Mouse (Mus musculus) megakaryocyte, adult 5-6 weeks (primary cell): ENCODE data around the gene Elane. TPM values are rescaled to one million over a fixed set of nuclear protein-coding genes. Genes with fewer than 3 reads are reported as not detected.
"Not testable (repeated sequence)": the region's sequence is repeated elsewhere in the genome, so short reads cannot be mapped to it uniquely, and the experiment has no call there.

ENCODE experiments used
- ATAC-seq: 2 replicates; pipeline ENCODE4 v1.8.0; 2016; ENCODE audit warnings: mild to moderate bottlenecking, inconsistent platforms; ENCODE audit not compliant: poor library complexity, severe bottlenecking
- total RNA-seq, 2 experiments: library from RNA; stranded (forward) in 1 of 2; stranded (reverse) in 1 of 2; fragments of 153-499, 151-499 nt in 1 of 2; fragments of 221-1000, 200-1000 nt in 1 of 2; gene quantifications; 2 replicates each; pipeline versions ENCODE4 v1.2.3 to v1.2.4; 2015 to 2017

The Elane gene
- total RNA-seq, 2 experiments from 2014 or later = 164 to 366 TPM

DNA sequence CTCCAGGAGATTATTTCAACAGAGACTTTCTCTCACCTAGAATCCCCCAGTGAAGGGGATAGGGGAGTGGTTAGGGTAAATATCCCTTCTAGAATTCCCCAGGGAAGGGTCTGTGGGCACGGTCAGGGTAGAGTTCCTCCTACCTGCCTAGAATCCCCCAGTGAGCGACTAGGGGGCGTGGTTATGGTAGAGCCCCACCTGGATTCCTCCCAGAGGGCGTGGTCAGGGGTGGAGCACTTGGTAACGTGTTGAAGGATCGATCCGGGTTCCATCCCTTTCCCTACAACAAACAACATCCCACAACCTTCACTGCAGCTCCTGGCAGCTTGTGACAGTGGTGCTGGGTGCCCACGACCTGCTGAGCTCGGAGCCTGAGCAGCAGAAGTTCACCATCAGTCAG is 5.3 kb upstream of the Elane start:
- ATAC-seq = no peak

DNA sequence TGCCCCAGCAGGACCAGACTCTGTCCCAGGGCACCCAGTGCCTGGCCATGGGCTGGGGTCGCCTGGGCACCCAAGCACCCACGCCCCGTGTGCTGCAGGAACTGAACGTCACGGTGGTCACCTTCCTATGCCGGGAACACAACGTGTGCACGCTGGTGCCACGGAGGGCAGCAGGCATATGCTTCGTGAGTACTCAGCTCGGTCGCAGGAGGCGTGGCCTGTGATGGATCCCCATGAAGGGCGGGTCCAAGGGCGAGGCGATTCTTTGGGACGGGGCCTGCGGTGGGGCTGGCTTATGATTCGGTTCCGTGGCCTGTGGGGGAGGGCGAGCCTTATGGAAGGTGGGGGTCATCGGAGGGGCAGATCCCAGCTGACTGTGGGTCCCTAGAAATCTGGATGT is 4.1 kb upstream of the Elane start:
- ATAC-seq = peak; percentile 45

DNA sequence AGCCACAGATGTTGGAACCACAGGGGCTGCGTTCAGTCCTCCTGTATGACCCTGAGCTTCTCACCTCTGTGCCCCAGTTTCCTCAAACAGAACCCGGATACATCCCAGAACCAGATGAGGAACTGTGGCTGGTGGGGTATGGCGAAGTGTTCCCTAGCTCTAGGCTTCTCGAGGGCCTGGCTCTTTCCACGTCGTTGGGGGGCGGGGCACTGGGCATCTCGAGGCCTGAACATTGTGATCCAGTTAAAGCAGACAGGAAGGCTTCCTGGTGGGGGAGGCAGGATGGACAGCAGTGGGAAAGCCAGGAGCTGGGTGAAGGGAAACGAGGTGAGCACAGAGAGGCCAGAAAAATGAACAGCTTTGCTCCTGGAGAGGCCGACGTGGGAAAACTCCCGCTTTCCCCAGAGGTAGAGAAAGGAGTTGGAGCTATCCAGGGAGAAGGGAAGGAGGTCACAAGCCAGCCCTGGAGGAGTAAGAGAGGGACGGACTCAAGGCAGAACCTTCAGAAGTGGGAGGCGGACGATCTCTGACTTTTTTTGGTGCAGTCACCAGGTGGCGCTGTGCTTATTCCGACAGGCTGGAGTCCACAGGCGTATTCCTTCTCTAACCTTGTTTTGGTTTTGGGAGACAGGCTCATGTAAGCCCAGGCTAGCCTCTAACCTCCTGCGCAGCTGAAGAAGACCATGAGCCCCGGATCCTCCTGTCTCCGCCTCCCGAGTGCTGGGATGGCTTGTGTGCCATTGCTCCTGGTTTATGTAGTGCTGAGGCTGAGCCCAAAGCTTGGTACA is 2.6 kb upstream of the Elane start:
- ATAC-seq = peak; percentile 64

DNA sequence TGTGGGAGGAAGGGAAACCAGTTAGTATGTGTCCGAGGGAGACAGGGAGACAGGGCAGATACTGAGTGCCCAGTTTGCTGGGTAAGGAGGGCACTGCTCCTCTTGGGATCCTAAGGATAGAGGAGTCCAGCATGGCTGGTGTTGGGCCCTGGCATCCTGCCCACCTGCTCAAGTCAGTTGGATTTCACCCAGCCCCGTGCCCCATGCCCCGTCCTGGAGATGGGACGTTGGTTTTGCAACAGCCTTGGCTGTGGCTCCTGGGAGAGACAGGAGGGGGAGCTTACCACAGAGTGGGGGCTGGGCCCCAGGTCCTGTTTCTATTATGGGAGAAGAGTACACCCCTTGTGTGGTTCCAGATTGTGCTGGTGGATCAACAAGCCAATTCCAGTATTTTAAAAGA is 1.6 kb upstream of the Elane start:
- ATAC-seq = no peak

DNA sequence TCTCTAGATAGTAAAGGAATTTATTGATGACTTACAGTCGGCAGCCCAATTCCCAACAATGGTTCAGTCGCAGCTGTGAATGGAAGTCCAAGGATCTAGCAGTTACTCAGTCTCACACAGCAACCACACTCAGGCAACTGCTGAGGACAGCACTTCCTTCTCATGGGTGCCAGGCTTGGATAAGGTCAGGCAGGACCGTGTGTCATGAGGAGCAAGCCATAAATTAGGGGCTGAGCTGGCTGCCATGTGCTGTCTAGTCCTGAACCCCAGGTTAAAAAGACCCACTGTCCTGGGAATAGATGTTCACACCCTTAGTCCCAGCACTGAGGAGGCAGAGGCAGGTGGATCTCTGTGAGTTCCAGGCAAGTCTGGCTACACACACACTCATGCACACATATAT is 1.1 kb upstream of the Elane start:
- not testable (repeated sequence) for ATAC-seq

DNA sequence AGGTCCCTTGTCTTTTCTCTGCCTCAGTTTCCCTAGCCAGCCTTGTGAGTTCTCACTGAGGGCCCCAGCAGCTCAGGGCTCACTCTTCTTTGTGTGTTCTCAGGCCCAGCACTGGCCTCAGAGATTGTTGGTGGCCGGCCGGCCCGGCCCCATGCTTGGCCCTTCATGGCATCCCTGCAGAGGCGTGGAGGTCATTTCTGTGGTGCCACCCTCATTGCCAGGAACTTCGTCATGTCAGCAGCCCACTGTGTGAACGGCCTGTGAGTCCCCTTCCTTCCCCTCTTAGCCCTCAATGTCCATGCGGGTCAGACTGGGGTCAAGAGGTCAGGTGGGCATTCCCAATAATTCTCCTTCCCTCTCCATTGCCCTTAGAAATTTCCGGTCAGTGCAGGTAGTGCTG is 564 bp downstream of the Elane start:
- no peak for ATAC-seq

DNA sequence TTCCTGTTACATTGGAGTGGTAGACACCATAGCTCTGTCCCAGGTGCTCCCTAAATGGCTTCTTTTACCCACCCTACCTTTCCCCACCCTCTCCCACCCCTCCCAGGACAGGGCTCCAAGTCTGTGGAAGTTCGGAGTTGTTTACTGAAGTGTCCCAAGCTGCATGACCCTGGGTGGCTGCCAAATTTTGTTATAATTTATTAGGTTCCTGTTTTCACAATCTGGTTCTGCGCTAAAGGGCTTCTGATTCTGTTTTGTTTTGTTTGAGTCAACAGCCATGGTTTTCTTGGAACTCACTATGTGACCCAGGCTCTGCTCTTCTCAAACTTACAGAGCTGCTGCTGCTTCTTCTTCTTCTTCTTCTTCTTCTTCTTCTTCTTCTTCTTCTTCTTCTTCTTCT is 3.3 kb downstream of the Elane start:
- no peak for ATAC-seq

DNA sequence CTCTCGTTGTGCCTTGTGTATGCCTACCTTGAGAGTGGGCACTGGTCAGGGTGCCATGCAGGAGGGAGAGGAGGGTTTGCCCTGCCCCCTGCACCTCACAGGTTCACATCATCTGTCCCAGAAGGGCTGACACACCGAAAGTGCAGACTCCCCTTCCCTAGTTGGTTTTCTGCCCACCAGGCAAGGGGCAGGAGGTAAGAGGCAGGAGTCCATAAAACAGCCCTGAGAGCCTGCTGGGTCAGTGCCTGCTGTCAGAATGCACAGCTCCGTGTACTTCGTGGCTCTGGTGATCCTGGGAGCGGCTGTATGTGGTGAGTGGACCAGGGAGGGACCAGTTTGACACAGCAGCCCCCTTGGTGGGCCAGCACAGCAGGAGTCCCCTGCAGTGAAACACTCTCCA is 4.6 kb downstream of the Elane start, which contains the start of gene Cfd:
Gene Cfd (plus strand): TSS at position 184 of the 400 bp plus-strand sequence.
- no peak for ATAC-seq

DNA sequence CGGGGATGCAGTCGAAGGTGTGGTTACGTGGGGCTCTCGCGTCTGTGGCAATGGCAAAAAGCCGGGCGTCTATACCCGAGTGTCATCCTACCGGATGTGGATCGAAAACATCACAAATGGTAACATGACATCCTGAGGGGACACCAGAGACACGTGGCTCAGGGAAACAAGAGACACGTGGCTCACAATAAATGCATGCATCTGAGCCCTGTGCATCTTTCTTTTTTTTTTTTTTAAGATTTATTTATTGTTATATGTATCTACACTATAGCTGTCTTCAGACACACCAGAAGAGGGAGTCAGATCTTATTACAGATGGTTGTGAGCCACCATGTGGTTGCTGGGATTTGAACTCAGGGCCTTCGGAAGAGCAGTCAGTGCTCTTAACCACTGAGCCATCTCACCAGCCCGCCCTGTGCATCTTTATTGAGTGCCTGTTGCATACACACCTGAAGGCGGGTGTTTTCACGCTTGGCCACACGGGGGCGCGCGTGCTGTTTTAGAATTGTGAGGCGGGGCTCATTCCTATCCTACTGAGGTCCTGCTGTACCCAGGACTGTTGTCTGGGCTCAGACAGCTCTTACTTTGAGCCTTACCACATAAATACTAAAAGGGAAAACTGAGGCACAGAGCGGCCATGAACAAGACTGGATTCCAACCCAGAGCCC is 6.5 kb downstream of the Elane start:
- ATAC-seq = peak; percentile 95

DNA sequence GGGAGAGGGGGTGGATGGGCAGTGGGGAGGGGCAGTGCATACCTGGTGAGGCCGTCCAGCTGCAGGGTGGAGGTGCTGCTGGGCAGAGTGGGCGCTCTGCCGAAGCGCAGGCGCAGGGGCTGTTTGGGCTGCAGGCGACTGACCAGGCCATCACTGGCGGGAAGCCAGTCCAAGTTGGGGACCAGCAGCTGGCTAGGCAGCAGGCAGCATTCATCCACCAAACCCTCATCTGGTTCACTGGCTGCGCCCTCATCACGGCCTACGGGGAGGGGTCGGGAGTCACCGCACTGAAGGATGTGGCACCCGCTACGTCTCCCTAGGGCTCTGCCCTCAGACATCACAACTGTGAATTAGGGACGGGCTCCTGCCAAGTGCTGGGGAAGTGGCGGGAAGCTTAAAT is 10.3 kb downstream of the Elane start:
- ATAC-seq = no peak

DNA sequence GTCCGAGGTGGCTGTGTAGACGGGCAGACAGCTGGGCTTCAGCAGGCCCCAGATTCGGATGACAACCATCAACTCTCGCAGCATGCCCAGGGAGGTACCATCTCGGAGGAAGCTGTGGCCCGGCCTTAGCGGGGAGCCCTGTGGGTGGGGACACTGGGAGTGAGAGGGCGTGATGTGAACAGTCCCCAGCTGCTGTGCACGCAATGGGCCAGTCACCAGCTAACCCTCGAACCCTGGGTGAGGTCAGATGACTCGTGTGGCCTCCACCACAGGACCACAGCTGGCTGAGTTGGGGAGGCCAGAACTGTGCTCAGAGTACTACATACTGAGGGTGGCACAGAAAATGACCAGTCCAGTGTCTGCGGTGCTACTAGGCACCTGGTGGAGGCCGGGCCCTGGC is 10.8 kb downstream of the Elane start:
- 0 out of 2 replicates have a peak, but pooled peaks have one; percentile 13 for ATAC-seq

DNA sequence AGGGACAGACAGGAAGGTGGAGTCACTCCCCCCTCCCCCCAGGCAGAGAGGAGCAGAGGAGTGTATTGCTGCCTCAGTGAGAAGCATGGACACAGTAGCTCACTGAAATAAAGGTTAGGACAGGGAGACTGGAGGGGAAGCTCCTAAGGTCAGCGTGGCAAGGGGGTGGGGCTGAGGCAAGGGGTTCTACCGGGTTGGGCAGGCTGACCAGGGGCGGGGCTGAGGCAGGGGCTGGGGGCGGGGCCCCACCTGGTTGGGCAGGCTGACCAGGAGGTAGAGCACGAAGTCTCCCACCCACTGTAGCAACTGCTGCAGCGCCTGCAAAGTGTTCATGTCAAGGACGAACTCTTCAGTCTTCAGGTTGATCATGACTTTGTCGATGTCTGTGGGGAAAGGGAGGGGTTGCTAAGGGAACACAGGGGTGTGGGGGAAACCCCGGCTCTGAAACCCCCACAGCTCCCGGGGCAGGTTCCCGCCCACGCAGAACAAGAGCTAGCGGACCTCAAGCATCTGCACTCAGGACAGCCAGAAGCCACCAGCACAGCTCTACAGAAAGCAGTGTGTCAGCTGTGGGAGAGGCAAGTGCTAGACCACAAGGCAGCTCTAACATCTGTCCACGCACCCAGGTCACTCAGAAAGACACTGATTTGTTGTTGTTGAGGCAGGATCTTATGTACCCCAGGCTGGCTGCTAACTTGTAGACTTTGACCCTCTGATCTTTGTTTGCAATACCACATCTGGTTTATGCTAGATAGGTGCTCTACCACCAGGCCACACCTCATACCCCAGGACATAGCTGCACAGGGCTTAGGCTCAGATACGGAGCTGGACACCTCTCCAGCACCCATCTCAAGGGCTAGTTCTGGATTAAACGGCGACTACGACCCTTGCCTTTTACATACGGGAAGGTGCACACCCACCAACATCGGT is 11.5 kb downstream of the Elane start:
- no peak for ATAC-seq

DNA sequence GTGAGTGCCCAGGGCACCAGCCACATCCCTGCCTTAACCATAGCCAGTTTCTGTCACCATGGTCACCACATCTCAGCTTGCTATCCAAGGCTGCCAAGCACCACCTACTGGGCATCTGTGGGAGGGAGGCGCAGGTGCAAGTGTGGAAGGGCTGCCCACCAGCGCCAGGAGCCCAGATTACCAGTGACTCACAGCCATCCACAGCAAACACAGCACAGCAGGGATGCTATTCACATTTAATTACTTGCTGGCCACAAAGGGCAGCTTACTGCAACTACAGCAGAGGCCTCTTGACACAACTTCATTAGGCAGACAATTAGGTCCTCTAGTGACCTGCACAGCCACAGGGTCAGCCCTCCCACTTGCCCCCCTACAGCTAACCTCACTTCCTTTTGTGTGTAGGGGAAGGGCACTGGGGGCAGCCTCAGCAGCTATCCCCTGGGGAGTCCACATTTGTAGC is 14.9 kb downstream of the Elane start:
- no peak for ATAC-seq

DNA sequence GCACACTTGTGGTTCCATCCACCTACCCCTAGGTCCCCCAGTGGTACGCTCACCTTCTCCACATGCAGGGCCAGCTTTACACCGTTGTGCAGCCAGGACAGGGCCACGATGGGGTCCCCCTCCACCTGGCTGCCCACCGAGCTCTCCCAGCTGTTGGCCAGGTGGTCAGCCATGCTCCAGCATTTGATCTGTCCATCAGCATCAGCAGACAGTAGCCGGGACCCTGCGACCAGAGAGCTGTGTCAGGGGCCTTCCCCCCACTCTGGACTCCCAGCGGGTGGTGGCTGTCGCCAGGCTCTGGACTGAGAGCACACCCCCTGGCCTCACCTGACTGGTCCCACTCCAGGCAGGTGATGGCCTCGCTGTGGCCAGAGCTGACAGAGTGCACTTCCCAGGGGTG is 20.7 kb downstream of the Elane start:
- ATAC-seq = no peak

DNA sequence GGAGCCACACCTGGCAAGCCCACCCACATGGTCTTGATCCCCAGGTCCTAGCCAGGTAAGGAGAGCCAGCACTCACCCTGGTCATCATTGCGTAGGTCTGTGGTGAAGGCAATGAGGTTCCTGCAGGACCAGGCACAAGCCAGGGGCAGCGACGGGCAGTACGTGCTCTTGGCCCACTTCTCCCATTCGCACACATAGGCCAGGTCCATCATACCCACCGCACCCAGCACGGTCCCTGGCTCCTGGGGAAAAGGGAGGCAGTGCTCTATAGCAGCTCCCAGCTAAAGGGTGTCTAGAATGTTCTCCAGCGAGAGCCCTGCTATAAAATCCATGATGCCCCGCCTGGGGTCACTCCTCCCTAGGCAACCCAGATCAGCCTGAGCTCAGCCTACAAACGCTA is 21.4 kb downstream of the Elane start:
- ATAC-seq = no peak

DNA sequence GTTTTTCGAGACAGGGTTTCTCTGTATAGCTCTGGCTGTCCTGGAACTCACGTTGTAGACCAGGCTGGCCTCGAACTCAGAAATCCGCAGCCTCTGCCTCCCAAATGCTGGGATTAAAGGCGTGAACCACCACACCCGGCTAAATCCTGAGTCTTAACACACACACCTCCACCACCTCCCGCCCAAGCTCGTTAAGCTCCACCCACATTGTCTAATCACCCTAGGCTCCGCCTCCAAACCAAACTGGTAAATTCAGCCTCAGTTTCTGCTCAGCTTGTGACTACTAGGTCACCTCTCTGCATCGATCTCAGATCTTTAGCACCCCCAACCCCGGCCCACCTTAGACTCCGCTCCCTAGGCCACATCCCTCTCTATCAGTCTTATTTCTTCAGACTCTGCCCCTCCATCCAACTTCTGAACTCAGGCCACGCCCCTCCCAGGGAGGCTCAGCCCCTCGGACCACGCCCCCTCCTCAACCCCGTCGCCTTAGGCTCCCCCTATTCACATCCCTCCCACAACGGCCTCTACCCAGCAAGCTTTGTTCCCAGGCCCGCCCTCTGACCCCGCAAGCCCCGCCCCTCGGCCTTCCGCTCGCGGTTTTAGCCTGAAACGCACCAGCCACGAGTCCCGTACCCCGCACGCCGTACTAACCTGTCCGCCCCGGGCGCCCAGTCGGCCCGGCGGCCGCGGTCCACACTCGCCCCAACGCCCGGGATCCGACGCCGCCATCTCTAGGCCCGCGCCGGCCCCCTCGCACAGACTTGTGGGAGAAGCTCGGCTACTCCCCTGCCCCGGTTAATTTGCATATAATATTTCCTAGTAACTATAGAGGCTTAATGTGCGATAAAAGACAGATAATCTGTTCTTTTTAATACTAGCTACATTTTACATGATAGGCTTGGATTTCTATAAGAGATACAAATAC is 22.4 kb downstream of the Elane start, which contains the start of gene Med16:
Gene Med16 (minus strand): TSS at position 757 of the 925 bp plus-strand sequence.
- ATAC-seq = peak; percentile 96

DNA sequence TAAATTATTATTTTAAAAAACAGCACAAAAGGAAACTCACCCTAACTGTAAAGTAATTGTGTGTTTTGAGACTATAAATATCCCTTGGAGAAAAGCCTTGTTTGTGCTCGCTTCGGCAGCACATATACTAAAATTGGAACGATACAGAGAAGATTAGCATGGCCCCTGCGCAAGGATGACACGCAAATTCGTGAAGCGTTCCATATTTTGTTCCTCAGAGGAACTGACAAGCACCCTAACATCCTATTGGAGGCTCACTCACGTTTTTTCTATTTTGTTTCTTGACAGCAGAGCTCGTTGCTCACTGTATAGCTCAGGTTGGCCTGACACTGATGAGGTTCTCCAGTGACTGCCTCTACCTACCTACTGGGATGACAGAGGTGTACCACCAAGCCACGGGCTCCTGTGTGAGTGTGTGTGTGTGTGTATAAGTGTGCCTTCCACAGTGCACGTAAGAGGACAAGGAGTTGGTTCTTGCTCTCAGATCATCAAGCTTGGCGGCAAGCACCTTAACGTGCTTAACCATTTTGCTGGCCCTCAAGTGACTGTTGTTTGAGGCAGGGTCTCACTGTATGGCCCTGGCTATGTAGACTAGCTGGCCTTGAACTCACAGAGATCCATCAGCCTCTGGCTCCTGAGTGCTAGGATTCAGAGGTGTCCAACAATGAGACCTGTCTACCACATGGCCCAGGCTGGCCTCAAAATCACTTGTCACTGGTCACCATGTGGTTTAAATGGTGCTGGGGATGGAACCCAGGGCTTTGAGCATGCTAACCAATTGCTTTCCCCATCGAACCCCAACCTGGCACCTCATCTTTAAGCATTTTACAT is 23.3 kb downstream of the Elane start:
- ATAC-seq = peak; percentile 8; the same call in 1 of the 2 replicates

DNA sequence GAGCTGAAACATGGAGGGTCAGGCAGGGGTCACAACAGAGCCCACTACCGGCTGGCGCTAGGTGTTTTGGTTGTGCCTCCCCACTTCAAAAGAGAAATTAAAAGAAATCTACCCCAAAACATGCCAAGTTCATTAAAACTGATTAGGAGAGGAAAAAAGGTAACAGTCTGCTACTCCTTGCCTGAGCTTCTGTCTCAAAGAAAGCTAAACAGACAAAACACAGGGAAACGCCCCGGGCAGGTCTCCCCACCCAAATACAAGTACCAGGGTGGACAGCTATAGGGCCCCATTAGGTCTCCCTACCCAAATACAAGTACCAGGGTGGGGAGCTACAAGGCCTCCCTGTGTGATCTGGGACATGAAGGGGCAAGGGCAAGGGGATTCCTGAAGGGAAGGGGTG is 24.5 kb downstream of the Elane start, which contains the start of gene Gm26602:
Gene Gm26602 (plus strand): TSS at position 301 of the 400 bp plus-strand sequence.
- ATAC-seq = no peak

DNA sequence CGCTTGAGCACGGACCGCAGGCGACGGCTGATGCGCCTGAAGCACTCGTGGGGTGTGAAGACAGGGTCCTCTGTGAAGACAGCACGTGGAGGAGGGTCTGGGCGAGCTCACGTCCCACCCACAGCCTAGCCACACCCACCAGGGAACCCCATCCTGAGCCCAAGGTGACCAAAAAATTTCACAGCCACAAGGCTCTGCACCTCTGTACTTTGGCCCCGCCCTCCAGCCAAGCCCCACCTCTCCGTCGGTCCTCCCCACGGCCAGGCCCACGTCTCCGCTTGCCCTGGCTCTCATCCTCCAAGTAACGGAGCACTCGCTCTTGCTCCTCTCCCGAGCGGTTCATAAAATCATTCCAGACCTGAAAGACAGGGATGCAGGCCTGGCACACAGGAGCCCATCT is 26.4 kb downstream of the Elane start:
- no peak for ATAC-seq
